Mouse (Mus musculus) testis, adult 10 weeks (tissue): Measurements from ENCODE around the gene Gm5615. TPM values are rescaled to one million over a fixed set of nuclear protein-coding genes. Genes with fewer than 3 reads are reported as not detected.

Source experiments
- polyA plus RNA-seq: library from polyadenylated mRNA; stranded (reverse); fragments of 350-450 nt; fragmentation: Illumina TruSeq; extraction: RNeasy Lipid Tissue Mini Kit (QIAGEN cat#74804); gene quantifications from one replicate; pipeline ENCODE4 v1.2.3, GENCODE M21; 2014; ENCODE audit warnings: low read depth, low replicate concordance

Gene Gm5615
- not detected for polyA plus RNA-seq

GRCm38 (mm10) chr9:36541863-36542262, at the start of gene Gm5615:
Gm5615 (minus strand) TSS chr9:36541963.

GRCm38 (mm10) chr9:36582535-36582934, 40.8 kb upstream of the Gm5615 start, which contains the start of gene Gm17689:
Gm17689 (minus strand) TSS chr9:36582635.

Other genes with a start within 250 kb of the Gm5615 start
- gene Gm7257, start 110.1 kb downstream of the Gm5615 start, polyA plus RNA-seq: not detected
- not detected for gene Gm9513, start 66.3 kb downstream of the Gm5615 start, polyA plus RNA-seq
- not detected for gene Gm17689, start 40.7 kb upstream of the Gm5615 start, polyA plus RNA-seq
- 0.39 TPM for gene A630095E13Rik, start 101.4 kb upstream of the Gm5615 start, polyA plus RNA-seq
- 502 TPM for gene Acrv1, start 151.3 kb upstream of the Gm5615 start, polyA plus RNA-seq
- gene Chek1, start 185.1 kb upstream of the Gm5615 start, polyA plus RNA-seq: 42.3 TPM
- 220 TPM for gene Stt3a, start 225.7 kb upstream of the Gm5615 start, polyA plus RNA-seq